Mouse (Mus musculus) limb, embryonic 11.5 days (tissue): ENCODE measurements at regions not wholly inside any gene's neighbourhood (a gene's known extent, or its start where the extent isn't known, plus 50 kb on each side); places are given as distances from the start of the nearest gene placed in this dataset.
A peak's percentile ranks its signal among the peaks of the same experiment; 100 is the strongest.
"Not testable (repeated sequence)": the region's sequence is repeated elsewhere in the genome, so short reads cannot be mapped to it uniquely, and the experiment has no call there.

ENCODE experiments used
- ATAC-seq: fragments of 200-750 bp; cut with Nextera tagmentation; 2 replicates; pipeline ENCODE4 v1.8.0; 2017; ENCODE audit warnings: low read depth; ENCODE audit not compliant: insufficient number of reproducible peaks, low FRiP score, low TSS enrichment
- DNase-seq: peaks from one replicate; pipeline ENCODE4 v3.0.0-alpha.2; 2015; ENCODE audit warnings: low spot score
- H3K27ac ChIP-seq: fragments of 300-500 bp; sonication (generic); replicated peaks from 2 replicates; pipeline ENCODE4 v1.5.1; 2014; ENCODE audit warnings: low read depth, mild to moderate bottlenecking, low read length
- H3K27me3 ChIP-seq: fragments of 300-500 bp; sonication (generic); 2 replicates; pipeline ENCODE4 v1.6.1; 2014; ENCODE audit warnings: mild to moderate bottlenecking, low read length, mixed read lengths; ENCODE audit not compliant: control insufficient read depth, insufficient read depth
- H3K36me3 ChIP-seq: fragments of 300-500 bp; sonication (generic); 2 replicates; pipeline ENCODE4 v1.6.1; 2014; ENCODE audit warnings: mild to moderate bottlenecking, low read length, moderate library complexity, mixed read lengths; ENCODE audit not compliant: control insufficient read depth, insufficient read depth
- H3K4me1 ChIP-seq: fragments of 300-500 bp; sonication (generic); 2 replicates; pipeline ENCODE4 v1.6.1; 2014; ENCODE audit warnings: low read length, mixed read lengths; ENCODE audit not compliant: control insufficient read depth, insufficient read depth
- H3K4me2 ChIP-seq: fragments of 300-500 bp; sonication (generic); 2 replicates; pipeline ENCODE4 v1.6.1; 2014; ENCODE audit warnings: low read depth, mild to moderate bottlenecking, moderate library complexity; ENCODE audit not compliant: severe bottlenecking
- H3K4me3 ChIP-seq: fragments of 300-500 bp; sonication (generic); 2 replicates; pipeline ENCODE4 v1.5.1; 2014; ENCODE audit warnings: low read depth, low read length
- H3K9ac ChIP-seq: fragments of 300-500 bp; sonication (generic); 2 replicates; pipeline ENCODE4 v1.6.1; 2014; ENCODE audit warnings: mild to moderate bottlenecking, low read length
- H3K9me3 ChIP-seq: fragments of 300-500 bp; sonication (generic); 2 replicates; pipeline ENCODE4 v1.6.1; 2016; ENCODE audit warnings: low read length; ENCODE audit not compliant: control insufficient read depth
- WGBS: fragments of 180-500 bp; shearing (Covaris S2); extraction: QIAGEN DNeasy Blood & Tissue Kit; methylation state at CpG from one replicate; pipeline ENCODE4 v1.1.7; 2014; 5-methylcytosine and 5-hydroxymethylcytosine counted together

DNA sequence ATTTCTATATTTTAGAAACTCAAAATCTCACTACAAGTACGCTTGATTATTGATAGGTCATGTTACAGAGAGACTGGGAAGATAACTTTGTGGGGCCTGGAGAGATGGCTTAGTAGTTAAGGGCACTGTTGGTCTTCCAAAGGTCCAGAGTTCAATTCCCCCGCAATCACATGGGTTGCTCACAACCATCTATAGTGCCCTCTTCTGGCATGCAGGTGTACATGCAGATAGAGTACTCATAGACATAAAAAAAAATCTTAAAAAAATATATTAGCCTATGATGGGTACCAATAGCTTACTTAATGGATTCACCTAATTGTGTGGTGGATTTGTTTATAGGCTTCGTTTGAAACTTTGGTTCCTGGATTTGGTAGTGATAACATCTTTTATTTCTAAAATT, 654.2 kb upstream of the Marcks start:
- Histone ChIP-seq H3K27ac (no peak overlapping the region), H3K9ac (no peak overlapping the region), H3K4me2 (no peak overlapping the region), H3K36me3 (no peaks in the 10 kb centered on the region), H3K4me3 (no peak overlapping the region), H3K9me3 (no peaks in the 10 kb centered on the region), H3K27me3 (no peaks in the 10 kb centered on the region), H3K4me1 (no peaks in the 10 kb centered on the region)
- 75% methylated on average over 3 of the region's 3 CpGs for WGBS
- ATAC-seq (no peak), DNase-seq (no peak)

DNA sequence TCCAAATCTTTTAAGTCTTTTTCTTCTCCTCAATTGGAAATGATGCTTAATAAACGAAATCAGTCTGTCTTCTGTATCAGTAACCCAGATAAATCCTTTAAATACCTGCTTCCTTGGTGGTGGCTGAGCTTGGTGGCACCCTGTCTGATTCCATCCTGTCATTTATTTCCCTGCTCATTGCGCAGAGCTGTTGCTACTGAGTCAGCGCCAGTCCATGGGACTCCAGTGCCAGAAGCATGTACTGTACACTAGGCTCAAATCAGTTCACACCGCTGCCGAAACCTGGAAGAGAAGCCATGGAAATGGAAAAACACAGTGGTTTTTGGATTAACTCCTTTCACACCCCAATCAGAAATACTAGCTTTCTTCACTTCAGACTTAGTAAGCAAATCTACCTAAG, 649.3 kb upstream of the Marcks start:
- Histone ChIP-seq H3K9ac (no peak overlapping the region), H3K36me3 (no peaks in the 10 kb centered on the region), H3K9me3 (no peaks in the 10 kb centered on the region), H3K4me1 (no peaks in the 10 kb centered on the region), H3K27ac (no peak overlapping the region), H3K27me3 (no peaks in the 10 kb centered on the region), H3K4me3 (no peak overlapping the region), H3K4me2 (no peak overlapping the region)
- no peak for DNase-seq
- WGBS = 86% methylated on average over 5 of the region's 5 CpGs
- no peak for ATAC-seq

DNA sequence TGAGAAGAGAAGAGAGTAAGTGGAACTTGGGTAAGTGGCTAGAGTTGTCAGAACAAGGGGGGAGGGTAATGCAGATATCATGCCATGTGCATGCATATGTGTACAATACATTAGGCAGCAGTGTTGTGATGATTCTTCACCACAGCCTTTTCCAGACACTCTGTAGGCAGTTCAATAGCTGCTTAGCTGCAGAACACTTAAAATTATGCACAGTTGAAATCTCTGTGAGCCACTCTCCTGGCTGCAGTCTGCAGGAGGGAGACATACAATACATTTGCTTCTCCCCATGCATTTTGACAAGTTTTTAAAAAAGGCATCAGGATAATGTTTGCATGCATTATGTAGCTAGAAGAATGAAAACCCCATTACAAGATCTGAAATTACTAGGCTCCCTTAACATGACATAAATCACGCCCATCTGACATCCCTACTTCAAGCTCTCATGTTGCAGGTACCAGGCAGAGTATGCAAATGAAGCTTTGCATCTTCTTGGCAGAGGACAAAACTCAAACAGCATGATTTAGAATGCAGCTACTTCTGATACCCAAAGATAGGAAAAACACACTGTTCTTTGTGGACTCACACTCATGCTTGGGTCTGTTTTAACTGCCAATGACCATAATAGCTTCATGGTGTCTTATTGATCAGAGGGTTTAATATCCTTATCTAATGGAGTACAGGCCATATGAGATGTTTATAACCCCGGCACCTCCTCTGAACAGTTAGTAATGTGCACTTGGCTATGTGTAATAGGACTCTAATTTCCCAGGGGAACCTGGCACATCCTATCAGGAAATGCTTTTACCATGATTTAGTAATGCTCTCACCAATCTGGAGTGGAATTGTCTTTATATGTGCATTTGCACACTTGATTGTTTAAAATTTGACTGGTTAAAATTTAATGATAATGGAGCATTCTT, 640.9 kb upstream of the Marcks start:
- Histone ChIP-seq H3K27ac (no peak overlapping the region), H3K36me3 (no peaks in the 10 kb centered on the region), H3K9me3 (no peaks in the 10 kb centered on the region), H3K27me3 (no peaks in the 10 kb centered on the region), H3K4me1 (no peaks in the 10 kb centered on the region), H3K4me3 (no peak overlapping the region), H3K4me2 (no peak overlapping the region), H3K9ac (no peak overlapping the region)
- no peak for ATAC-seq
- no peak for DNase-seq
- WGBS = 69% methylated on average over 2 of the region's 2 CpGs

DNA sequence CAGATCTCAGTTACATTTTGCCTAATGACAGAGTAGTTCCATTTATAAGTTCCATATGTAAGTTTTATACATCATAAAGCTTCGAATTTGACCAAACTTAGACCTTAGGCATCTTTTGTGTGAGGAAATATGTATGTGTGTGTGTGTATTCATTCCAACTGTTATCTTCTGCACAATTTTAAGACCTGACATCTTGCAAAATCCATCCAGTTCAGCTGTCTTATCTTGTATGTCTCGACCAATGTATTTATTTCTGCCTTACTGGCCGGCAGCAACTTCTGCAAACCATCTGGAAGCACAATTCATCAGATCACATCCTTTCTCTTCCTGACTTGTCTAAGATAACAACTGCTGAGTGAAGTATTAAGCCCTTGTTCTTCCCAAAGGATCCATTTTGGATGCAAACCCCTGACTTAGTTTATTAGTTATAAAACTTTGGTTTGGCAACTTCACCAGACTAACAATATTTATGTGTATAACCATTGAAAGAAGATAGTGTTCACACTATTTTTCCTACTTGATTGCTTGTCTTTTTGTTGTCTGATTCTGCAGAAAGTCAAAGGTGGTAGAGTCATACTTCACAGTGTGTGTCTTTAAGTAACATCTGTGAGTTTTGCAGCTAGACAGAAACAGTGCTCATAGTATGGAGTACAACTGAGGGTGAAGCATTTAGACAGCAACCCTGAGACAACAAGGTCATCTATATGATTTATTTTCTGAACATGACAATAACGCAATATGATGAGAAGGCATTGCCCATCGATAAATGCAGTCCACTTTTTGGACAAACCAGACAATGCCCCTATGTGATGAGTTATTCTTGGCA, 622.0 kb upstream of the Marcks start:
- no peak overlapping the region for H3K4me2 ChIP-seq
- WGBS = 72% methylated on average over 5 of the region's 5 CpGs
- H3K9ac ChIP-seq = no peak overlapping the region
- H3K4me1 ChIP-seq = no peaks in the 10 kb centered on the region
- no peaks in the 10 kb centered on the region for H3K27me3 ChIP-seq
- H3K36me3 ChIP-seq = no peaks in the 10 kb centered on the region
- no peak overlapping the region for H3K27ac ChIP-seq
- no peak for ATAC-seq
- H3K9me3 ChIP-seq = no peaks in the 10 kb centered on the region
- DNase-seq = no peak
- H3K4me3 ChIP-seq = no peak overlapping the region

DNA sequence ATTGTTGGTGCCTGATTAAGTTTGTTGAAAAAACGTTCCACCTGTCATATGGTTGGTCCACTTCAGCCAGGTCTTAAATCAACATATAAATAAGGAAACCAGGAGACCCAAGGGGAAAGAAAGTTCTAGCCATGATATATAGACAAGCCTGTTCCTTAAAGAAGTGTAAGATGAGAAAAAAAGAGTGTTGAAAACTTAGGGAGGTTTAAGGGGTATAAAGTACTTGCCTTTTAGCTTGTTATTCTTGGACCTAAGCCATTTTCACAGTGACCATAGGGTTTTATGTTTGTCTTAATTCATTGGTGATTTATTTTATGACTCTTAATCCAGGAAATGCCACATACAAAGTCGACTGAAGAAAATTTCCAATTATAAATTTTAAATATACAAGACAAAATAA, 602.9 kb upstream of the Marcks start:
- Histone ChIP-seq H3K36me3 (no peaks in the 10 kb centered on the region), H3K4me1 (no peaks in the 10 kb centered on the region), H3K9me3 (no peaks in the 10 kb centered on the region), H3K27ac (no peak overlapping the region), H3K9ac (no peak overlapping the region), H3K27me3 (no peaks in the 10 kb centered on the region), H3K4me2 (no peak overlapping the region), H3K4me3 (no peak overlapping the region)
- no peak for DNase-seq
- 23% methylated on average over 2 of the region's 2 CpGs for WGBS
- ATAC-seq = peak; percentile 73; the same call in 1 of the 2 replicates

DNA sequence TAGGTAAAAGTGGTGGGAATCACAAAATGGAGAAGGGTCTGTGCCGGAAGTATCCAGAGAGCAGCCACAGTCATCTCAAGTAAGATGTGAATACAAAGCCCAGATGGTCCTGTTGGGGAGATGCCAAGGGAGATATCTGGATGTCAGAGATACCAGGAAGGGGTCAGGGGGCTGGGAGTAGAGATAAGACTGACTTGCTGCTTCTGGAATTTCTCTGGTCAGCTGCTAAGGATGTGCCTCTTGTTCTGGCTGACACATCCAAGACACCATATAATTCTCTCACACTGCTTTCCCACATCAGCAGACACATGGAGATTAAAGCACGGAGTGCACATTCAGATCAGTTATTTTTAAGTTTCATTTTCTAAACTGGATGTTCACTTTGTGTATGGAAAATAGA, 600.3 kb upstream of the Marcks start:
- H3K4me2 ChIP-seq = no peak overlapping the region
- H3K4me1 ChIP-seq = no peaks in the 10 kb centered on the region
- 71% methylated on average over 2 of the region's 2 CpGs for WGBS
- no peaks in the 10 kb centered on the region for H3K36me3 ChIP-seq
- no peak for DNase-seq
- H3K4me3 ChIP-seq = no peak overlapping the region
- H3K27ac ChIP-seq = no peak overlapping the region
- no peaks in the 10 kb centered on the region for H3K27me3 ChIP-seq
- no peak overlapping the region for H3K9ac ChIP-seq
- ATAC-seq = no peak
- H3K9me3 ChIP-seq = no peaks in the 10 kb centered on the region

DNA sequence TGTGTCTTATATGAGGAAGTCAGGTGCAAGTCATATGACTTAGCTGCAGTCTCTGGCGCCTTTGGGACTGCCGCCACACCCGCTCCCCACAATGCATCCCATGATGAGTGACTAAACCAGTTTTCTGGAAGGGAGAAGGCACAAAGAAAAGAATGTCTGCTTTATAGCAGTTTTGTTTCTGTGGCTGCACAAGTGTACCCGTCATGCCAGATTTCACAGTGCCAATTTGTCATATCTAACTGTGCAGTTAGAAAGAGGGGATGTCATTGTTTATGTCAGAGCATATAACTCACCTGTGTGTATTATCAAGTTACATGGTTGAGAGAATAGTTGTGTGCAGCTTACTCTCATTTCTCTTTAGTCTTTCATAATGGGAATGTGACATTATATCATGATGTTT, 586.9 kb upstream of the Marcks start:
- DNase-seq (no peak), ATAC-seq (no peak)
- no peaks in the 10 kb centered on the region for H3K36me3 ChIP-seq
- H3K4me1 ChIP-seq = no peaks in the 10 kb centered on the region
- H3K27me3 ChIP-seq = no peaks in the 10 kb centered on the region
- 69% methylated on average over 4 of the region's 4 CpGs for WGBS
- no peak overlapping the region for H3K9ac ChIP-seq
- no peak overlapping the region for H3K27ac ChIP-seq
- no peak overlapping the region for H3K4me3 ChIP-seq
- H3K4me2 ChIP-seq = no peak overlapping the region
- no peaks in the 10 kb centered on the region for H3K9me3 ChIP-seq

DNA sequence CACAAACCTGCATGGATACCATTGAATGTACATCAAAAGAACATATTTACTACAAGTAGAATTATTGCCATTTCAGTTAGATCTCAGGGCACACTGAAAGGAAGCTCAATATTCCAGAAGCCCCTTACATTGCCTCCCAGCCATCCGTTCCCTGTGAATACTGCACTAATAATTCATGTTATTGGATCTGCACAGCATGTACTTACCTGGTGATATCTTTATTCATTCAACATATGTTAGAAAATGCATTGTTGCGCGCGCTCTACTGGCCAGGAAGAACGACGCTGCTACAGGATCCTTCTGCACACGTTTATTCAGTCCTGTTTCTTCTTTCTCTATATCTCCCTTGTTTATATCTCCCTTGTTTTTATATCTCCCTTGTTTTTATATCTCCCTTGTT, 586.3 kb upstream of the Marcks start:
- H3K9me3 ChIP-seq, H3K36me3 ChIP-seq, ATAC-seq, H3K4me1 ChIP-seq, H3K27ac ChIP-seq, H3K9ac ChIP-seq, H3K4me3 ChIP-seq, H3K27me3 ChIP-seq, DNase-seq, H3K4me2 ChIP-seq: not testable (repeated sequence)
- 88% methylated on average over 7 of the region's 7 CpGs for WGBS
